Mouse (Mus musculus): ENCODE measurements at regions not wholly inside any gene's neighbourhood (a gene's known extent, or its start where the extent isn't known, plus 50 kb on each side); places are given as distances from the start of the nearest gene placed in this dataset.

DNA sequence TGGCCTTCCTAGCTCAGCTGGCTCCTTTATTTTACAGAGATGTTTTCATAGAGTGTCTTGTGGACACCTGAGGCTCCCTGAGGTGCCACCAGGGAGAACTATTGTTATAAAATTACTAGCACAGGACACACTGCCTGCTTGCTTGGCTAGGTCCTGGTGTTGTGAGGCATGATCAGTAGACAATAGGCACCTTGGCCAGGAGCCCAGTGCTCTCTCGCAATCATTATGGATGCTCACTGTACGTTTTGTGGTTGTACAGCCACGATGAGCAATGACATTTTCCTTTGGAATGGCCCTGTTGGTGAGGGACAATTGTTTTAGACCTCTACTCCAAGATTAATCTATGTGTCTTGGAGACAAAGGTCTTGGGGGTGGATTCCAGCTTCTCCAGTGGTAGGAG is 83.3 kb upstream of the Id2 start:
- Histone ChIP-seq H3K4me3 (replicated peaks in 1 of 3; ENCODE audit: low read depth in 2 of 3, low read length in 2 of 3, poor library complexity in 1 of 3) (no peak overlapping the region), H3K9me3 (replicated peaks; ENCODE audit: low read length) (peaks cover 28% of the 10 kb centered on the region), H3K4me1 (ENCODE audit: control insufficient read depth in 1 of 2, insufficient read depth in 2 of 2) (peaks cover 15 to 63% of the 10 kb centered on the region in 2 experiments), H3K4me2 (ENCODE audit: insufficient read depth, low read depth, poor library complexity, severe bottlenecking) (no peak overlapping the region), H3K36me3 (replicated peaks in 1 of 2; ENCODE audit: control insufficient read depth in 1 of 2, insufficient read depth in 1 of 2, low read length in 1 of 2) (no peaks in the 10 kb centered on the region), H3K9ac (ENCODE audit: insufficient read depth, low read depth) (no peak overlapping the region), H3K27me3 (replicated peaks) (peaks cover under 1% of the 10 kb centered on the region), H3K27ac (ENCODE audit: insufficient read depth, low read depth) (no peak overlapping the region), H3K79me2 (replicated peaks; ENCODE audit: control insufficient read depth, extremely low read depth, insufficient read depth, poor library complexity, severe bottlenecking) (no peaks in the 10 kb centered on the region)
- dilution Hi-C loops (cut with MboI; ENCODE audit: extremely low pct_ligation_motif_present, extremely low pct_unique_long_range_greater_than_20kb, low sequenced_read_pairs) (no loop called here), in situ Hi-C loops (cut with MboI; ENCODE audit: low pct_ligation_motif_present, low pct_unique_long_range_greater_than_20kb, low sequenced_read_pairs) (no loop called here)
- no peak for TF ChIP-seq NELFE (IDR thresholded peaks at IDR 0.05; ENCODE audit: low read depth, low read length)
- TF ChIP-seq ETS1 (conservative IDR thresholded peaks at IDR 0.05; ENCODE audit: low read depth, low read length) = no peak
- no peak for TF ChIP-seq JUND (conservative IDR thresholded peaks at IDR 0.05; ENCODE audit: low read depth, low read length)
- TF ChIP-seq RAD21 (IDR thresholded peaks at IDR 0.05; ENCODE audit: low read depth, low read length) = no peak
- TF ChIP-seq KAT2A (IDR thresholded peaks at IDR 0.05; ENCODE audit: insufficient replicate concordance, low read length) = no peak
- TF ChIP-seq CTCF (conservative IDR thresholded peaks at IDR 0.05 in 1 of 2, IDR thresholded peaks at IDR 0.05 in 1 of 2; ENCODE audit: low read depth in 2 of 2, low read length in 2 of 2) = no peak
- TF ChIP-seq HCFC1 (IDR thresholded peaks at IDR 0.05; ENCODE audit: low read depth, low read length) = no peak
- TF ChIP-seq MYC (IDR thresholded peaks at IDR 0.05; ENCODE audit: low read depth, low read length) = no peak
- TF ChIP-seq ZC3H11A (IDR thresholded peaks at IDR 0.05; ENCODE audit: low read depth, low read length) = no peak
- TF ChIP-seq ZKSCAN1 (IDR thresholded peaks at IDR 0.05; ENCODE audit: borderline replicate concordance, low read depth, low read length) = no peak
- no peak for TF ChIP-seq UBTF (IDR thresholded peaks at IDR 0.05; ENCODE audit: low read depth, low read length)
- TF ChIP-seq MAX (IDR thresholded peaks at IDR 0.05; ENCODE audit: low read length) = no peak
- no peak for TF ChIP-seq E2F4 (IDR thresholded peaks at IDR 0.05; ENCODE audit: insufficient replicate concordance, low read depth, low read length)
- no peak for TF ChIP-seq BHLHE40 (IDR thresholded peaks at IDR 0.05; ENCODE audit: low read depth, low read length)
- no peak for TF ChIP-seq MXI1 (IDR thresholded peaks at IDR 0.05; ENCODE audit: low read depth, low read length)
- no peak for TF ChIP-seq MEF2A (IDR thresholded peaks at IDR 0.05; ENCODE audit: borderline replicate concordance, low read depth, low read length)
- no peak for TF ChIP-seq RCOR1 (conservative IDR thresholded peaks at IDR 0.05; ENCODE audit: low read depth, low read length)
- TF ChIP-seq USF2 (conservative IDR thresholded peaks at IDR 0.05; ENCODE audit: low read depth, low read length) = no peak
- no peak for DNase-seq (ENCODE audit: extremely low read depth)

- peaks cover 21 to 76% of the 10 kb centered on the region in 2 experiments for H3K4me1 ChIP-seq (ENCODE audit: control insufficient read depth in 1 of 2, insufficient read depth in 2 of 2)
- TF ChIP-seq USF2 (conservative IDR thresholded peaks at IDR 0.05; ENCODE audit: low read depth, low read length) = no peak
- no peak overlapping the region for H3K27ac ChIP-seq (ENCODE audit: insufficient read depth, low read depth)
- H3K27me3 ChIP-seq (replicated peaks) = peaks cover 6% of the 10 kb centered on the region
- H3K9me3 ChIP-seq (replicated peaks; ENCODE audit: low read length) = peaks cover 18% of the 10 kb centered on the region
- DNase-seq (ENCODE audit: extremely low read depth) = no peak
- in situ Hi-C loops (cut with MboI; ENCODE audit: low pct_ligation_motif_present, low pct_unique_long_range_greater_than_20kb, low sequenced_read_pairs) = no loop called here
- no peaks in the 10 kb centered on the region for H3K36me3 ChIP-seq (replicated peaks in 1 of 2; ENCODE audit: control insufficient read depth in 1 of 2, insufficient read depth in 1 of 2, low read length in 1 of 2)
- dilution Hi-C loops (cut with MboI; ENCODE audit: extremely low pct_ligation_motif_present, extremely low pct_unique_long_range_greater_than_20kb, low sequenced_read_pairs) = no loop called here
- no peak overlapping the region for H3K4me2 ChIP-seq (ENCODE audit: insufficient read depth, low read depth, poor library complexity, severe bottlenecking)
- no peak overlapping the region for H3K4me3 ChIP-seq (replicated peaks in 1 of 3; ENCODE audit: low read depth in 2 of 3, low read length in 2 of 3, poor library complexity in 1 of 3)
- H3K9ac ChIP-seq (ENCODE audit: insufficient read depth, low read depth) = no peak overlapping the region
- H3K79me2 ChIP-seq (replicated peaks; ENCODE audit: control insufficient read depth, extremely low read depth, insufficient read depth, poor library complexity, severe bottlenecking) = no peaks in the 10 kb centered on the region
Measured at GRCm38 (mm10) chr12:25178491-25179115, 81.7 kb upstream of the Id2 start.
